13 mouse cellular contexts compared by ENCODE assay signal in genomic region chr10:34418794-34419193, GRCm38 (mm10). TPM values are rescaled to one million over a fixed set of nuclear protein-coding genes. Genes with fewer than 3 reads are reported as not detected.
A peak's percentile ranks its signal among the peaks of the same experiment; 100 is the strongest.
DNase-seq lines count a peak whose midpoint lies in the region; ATAC-seq and TF ChIP-seq lines count a peak whose summit lies in the region.
"Not testable (repeated sequence)": the region's sequence is repeated elsewhere in the genome, so short reads cannot be mapped to it uniquely, and the experiment has no call there.
"Had no signal": no experiment of that assay in that cellular context is flagged by ENCODE, and none has a peak within 500 bp of the region (broad histone marks: within the 10 kb centered on the region; RNA-seq: fewer than 3 reads in every experiment).

No protein-coding gene starts in this region.

- TF ChIP-seq POLR2A in cortical plate, adult 2 months (IDR thresholded peaks at IDR 0.05; ENCODE audit: extremely low read depth, insufficient read depth, low read length); olfactory bulb, adult 2 months (IDR thresholded peaks at IDR 0.05; ENCODE audit: insufficient read depth, low read depth, low read length): not testable (repeated sequence)

- WGBS in forebrain, embryonic 14.5 days = 77% methylated on average over 4 of the region's 4 CpGs
- 70% methylated on average over 4 of the region's 4 CpGs for whole genome bisulfite sequencing in heart, postnatal 0 days
- 72% methylated on average over 4 of the region's 4 CpGs for WGBS in kidney, embryonic 14.5 days
- WGBS in liver, embryonic 12.5 days (ENCODE audit: insufficient replicate concordance) = 64% methylated on average over 4 of the region's 4 CpGs
- WGBS in midbrain, embryonic 10.5 days = 86% methylated on average over 4 of the region's 4 CpGs
- WGBS in olfactory bulb, adult 2 months = 62% methylated on average over 4 of the region's 4 CpGs

- not testable (repeated sequence) for TF ChIP-seq EP300 in heart, postnatal 0 days (IDR thresholded peaks at IDR 0.05; ENCODE audit: low read depth)

- H3K9me3 ChIP-seq in forebrain, embryonic 14.5 days (replicated peaks; ENCODE audit: control insufficient read depth, low read length); heart, postnatal 0 days (replicated peaks; ENCODE audit: control insufficient read depth, low read length); kidney, embryonic 14.5 days (ENCODE audit: control insufficient read depth, low read length); liver, embryonic 12.5 days (replicated peaks); midbrain, embryonic 10.5 days (replicated peaks): not testable (repeated sequence)

- peak overlapping the region; percentile 55 for H3K9ac ChIP-seq in forebrain, embryonic 14.5 days (ENCODE audit: low read length)
- peak overlapping the region; percentile 78; the same call in 1 of the 2 replicates for H3K9ac ChIP-seq in heart, postnatal 0 days (replicated peaks; ENCODE audit: low read depth, low read length)
- peak overlapping the region; percentile 73; the same call in 1 of the 2 replicates for H3K9ac ChIP-seq in kidney, embryonic 14.5 days (ENCODE audit: low read depth, low read length)
- H3K9ac ChIP-seq in liver, embryonic 12.5 days = peak overlapping the region; percentile 55

- peak overlapping the region; percentile 52 for H3ac ChIP-seq in C2C12 (ENCODE audit: control insufficient read depth, insufficient read length, low read depth)

- H3K4me3 ChIP-seq in C2C12 (ENCODE audit: insufficient read depth, poor library complexity, severe bottlenecking) = not testable (repeated sequence)
- H3K4me3 ChIP-seq in cortical plate, adult 2 months (ENCODE audit: insufficient read depth, low read length) = peak overlapping the region; percentile 95
- H3K4me3 ChIP-seq in forebrain, embryonic 14.5 days (ENCODE audit: low read depth, low read length) = peak overlapping the region; percentile 41
- peak overlapping the region; percentile 62 for H3K4me3 ChIP-seq in heart, postnatal 0 days (ENCODE audit: low read depth, low read length)
- H3K4me3 ChIP-seq in kidney, embryonic 14.5 days (ENCODE audit: low read length) = peak overlapping the region; percentile 69
- peak overlapping the region; percentile 71 for H3K4me3 ChIP-seq in liver, embryonic 12.5 days
- H3K4me3 ChIP-seq in midbrain, embryonic 10.5 days = peak overlapping the region; percentile 74
- H3K4me3 ChIP-seq in olfactory bulb, adult 2 months (ENCODE audit: insufficient read depth, low read depth, low read length) = peak overlapping the region; percentile 65

- not testable (repeated sequence) for H3K4me1 ChIP-seq in cortical plate, adult 2 months (ENCODE audit: control insufficient read depth, insufficient read depth, low read length); forebrain, embryonic 14.5 days (ENCODE audit: control insufficient read depth, insufficient read depth, low read length); heart, postnatal 0 days (ENCODE audit: control insufficient read depth, insufficient read depth); midbrain, embryonic 10.5 days; olfactory bulb, adult 2 months (ENCODE audit: control insufficient read depth, insufficient read depth, low read length)
- peaks cover 13% of the 10 kb centered on the region for H3K4me1 ChIP-seq in kidney, embryonic 14.5 days (ENCODE audit: control insufficient read depth, insufficient read depth, low read length)
- H3K4me1 ChIP-seq in liver, embryonic 12.5 days = peaks cover 42% of the 10 kb centered on the region

- H3K79me2 ChIP-seq in C2C12 (ENCODE audit: control insufficient read depth, insufficient read depth) = peaks cover 37% of the 10 kb centered on the region

- H3K27ac ChIP-seq in cortical plate, adult 2 months (ENCODE audit: insufficient read depth, low read length); forebrain, embryonic 14.5 days (ENCODE audit: low read depth, low read length); heart, postnatal 0 days (ENCODE audit: low read depth); kidney, embryonic 14.5 days (ENCODE audit: low read depth, low read length); olfactory bulb, adult 2 months (ENCODE audit: insufficient read depth, low read depth, low read length): not testable (repeated sequence)
- peak overlapping the region; percentile 86 for H3K27ac ChIP-seq in liver, embryonic 12.5 days
- H3K27ac ChIP-seq in midbrain, embryonic 10.5 days (replicated peaks) = peak overlapping the region; percentile 91

- not testable (repeated sequence) for ATAC-seq in forebrain, embryonic 14.5 days; heart, postnatal 0 days (ENCODE audit: insufficient read depth, low read depth); kidney, embryonic 14.5 days (ENCODE audit: low FRiP score, low TSS enrichment)
- peak; percentile 18 for ATAC-seq in liver, embryonic 12.5 days

- peak overlapping the region; percentile 50 for H3K4me2 ChIP-seq in forebrain, embryonic 14.5 days (ENCODE audit: low read length)
- peak overlapping the region; percentile 62 for H3K4me2 ChIP-seq in heart, postnatal 0 days (ENCODE audit: low read depth, low read length)
- peak overlapping the region; percentile 53 for H3K4me2 ChIP-seq in kidney, embryonic 14.5 days (replicated peaks; ENCODE audit: low read depth, low read length)
- H3K4me2 ChIP-seq in liver, embryonic 12.5 days = peak overlapping the region; percentile 67

- TF ChIP-seq CTCF in C2C12 (IDR thresholded peaks at IDR 0.05; ENCODE audit: control insufficient read depth, insufficient read depth, insufficient read length); cortical plate, adult 2 months (IDR thresholded peaks at IDR 0.05; ENCODE audit: extremely low read depth, insufficient read depth, low read length); heart, postnatal 0 days (IDR thresholded peaks at IDR 0.05; ENCODE audit: low read depth); olfactory bulb, adult 2 months (IDR thresholded peaks at IDR 0.05; ENCODE audit: insufficient read depth, low read depth, low read length): not testable (repeated sequence)

- not testable (repeated sequence) for DNase-seq in forebrain, embryonic 14.5 days (ENCODE audit: low spot score); heart, postnatal 0 days (ENCODE audit: low spot score); midbrain, embryonic 10.5 days (ENCODE audit: low spot score)

- H3K27me3 ChIP-seq in C2C12 (ENCODE audit: control insufficient read depth, insufficient read depth, insufficient read length); forebrain, embryonic 14.5 days (replicated peaks; ENCODE audit: control insufficient read depth, insufficient read depth, low read length); heart, postnatal 0 days (ENCODE audit: control insufficient read depth, insufficient read depth, low read length); kidney, embryonic 14.5 days (ENCODE audit: control insufficient read depth, insufficient read depth, low read length); liver, embryonic 12.5 days (replicated peaks); midbrain, embryonic 10.5 days (ENCODE audit: low read depth, poor library complexity, severe bottlenecking): not testable (repeated sequence)

- H3K36me3 ChIP-seq in C2C12 (ENCODE audit: control insufficient read depth, insufficient read depth); forebrain, embryonic 14.5 days (ENCODE audit: control insufficient read depth, insufficient read depth, low read length); heart, postnatal 0 days (replicated peaks; ENCODE audit: control insufficient read depth, insufficient read depth, low read length); kidney, embryonic 14.5 days (ENCODE audit: control insufficient read depth, insufficient read depth, low read length); liver, embryonic 12.5 days; midbrain, embryonic 10.5 days: not testable (repeated sequence)

- not testable (repeated sequence) for H3K79me3 ChIP-seq in C2C12 (ENCODE audit: low read depth)

RNA-seq across cellular contexts. Expression of gene Nt5dc1, which starts 0.4 kb away (rescaled TPM):
- 2.9 TPM for polyA plus RNA-seq in C2C12 (2012; fragmentation: generic; extraction: Trizol)
- polyA plus RNA-seq in cortical plate, adult 2 months (2012; rRNA removed) = 1.9 and 2.4 TPM in 2 replicates
- polyA plus RNA-seq in forebrain, embryonic 14.5 days (2014; fragmentation: Nextera tagmentation; extraction: Ambion mirVana) = 2.0 and 3.6 TPM in 2 replicates
- total RNA-seq in heart, postnatal 0 days (2014; rRNA removed; ENCODE audit: low replicate concordance) = 0.42 and 6.8 TPM in 2 replicates
- polyA plus RNA-seq in heart, postnatal 0 days (2015; fragmentation: Nextera tagmentation; extraction: Ambion mirVana) = 6.3 and 7.5 TPM in 2 replicates
- polyA plus RNA-seq in kidney, embryonic 14.5 days (2014; fragmentation: Nextera tagmentation; extraction: Ambion mirVana) = 8.7 and 13.4 TPM in 2 replicates
- 10.1 and 13.0 TPM in 2 replicates for polyA plus RNA-seq in liver, embryonic 12.5 days (2016; fragmentation: Nextera tagmentation; extraction: Ambion mirVana)
- 5.7 and 6.3 TPM in 2 replicates for polyA plus RNA-seq in midbrain, embryonic 10.5 days (2016; fragmentation: Nextera tagmentation; extraction: Ambion mirVana)
- polyA plus RNA-seq in olfactory bulb, adult 2 months (2012; ENCODE audit: insufficient read depth, insufficient read length, low replicate concordance, missing spikeins) = not detected in 2 replicates

RNA-seq across cellular contexts. Expression of gene Col10a1, which starts 29.0 kb away (rescaled TPM):
- polyA plus RNA-seq in C2C12 (2012; fragmentation: generic; extraction: Trizol) = 1.1 TPM
- 0.02 and 0.04 TPM in 2 replicates for polyA plus RNA-seq in cortical plate, adult 2 months (2012; rRNA removed)
- not detected in 2 replicates for polyA plus RNA-seq in forebrain, embryonic 14.5 days (2014; fragmentation: Nextera tagmentation; extraction: Ambion mirVana)
- 0.15 TPM in 1 of 2 replicates, not detected in the other for total RNA-seq in heart, postnatal 0 days (2014; rRNA removed; ENCODE audit: low replicate concordance)
- 0.08 TPM in 2 replicates for polyA plus RNA-seq in heart, postnatal 0 days (2015; fragmentation: Nextera tagmentation; extraction: Ambion mirVana)
- 0.11 and 0.26 TPM in 2 replicates for polyA plus RNA-seq in kidney, embryonic 14.5 days (2014; fragmentation: Nextera tagmentation; extraction: Ambion mirVana)
- polyA plus RNA-seq in liver, embryonic 12.5 days (2016; fragmentation: Nextera tagmentation; extraction: Ambion mirVana) = 0.06 and 0.14 TPM in 2 replicates
- polyA plus RNA-seq in midbrain, embryonic 10.5 days (2016; fragmentation: Nextera tagmentation; extraction: Ambion mirVana) = 0.19 TPM in 1 of 2 replicates, not detected in the other
- polyA plus RNA-seq in olfactory bulb, adult 2 months (2012; ENCODE audit: insufficient read depth, insufficient read length, low replicate concordance, missing spikeins) = not detected in 2 replicates
- total RNA-seq: adrenal gland, adult 8-10 months; heart, postnatal 4 days; megakaryocyte-erythroid progenitor cell, adult 5-6 weeks had no signal
- polyA plus RNA-seq: large intestine, adult 2 months; Patski had no signal
